Mouse (Mus musculus) midbrain, postnatal 0 days (tissue): ENCODE data around the gene Ccl22. TPM values are rescaled to one million over a fixed set of nuclear protein-coding genes. Genes with fewer than 3 reads are reported as not detected.
A peak's percentile ranks its signal among the peaks of the same experiment; 100 is the strongest.

ENCODE experiments used
- ATAC-seq: fragments of 200-750 bp; cut with Nextera tagmentation; 2 replicates; pipeline ENCODE4 v1.8.0; 2017; ENCODE audit warnings: moderate number of reproducible peaks, mild to moderate bottlenecking, moderate TSS enrichment, moderate library complexity; ENCODE audit not compliant: low FRiP score
- DNase-seq: peaks from one replicate; pipeline ENCODE4 v3.0.0-alpha.2; 2015; ENCODE audit warnings: low spot score
- H3K27ac ChIP-seq: fragments of 300-500 bp; sonication (generic); 2 replicates; pipeline ENCODE4 v1.5.1; 2014; ENCODE audit warnings: low read depth, mild to moderate bottlenecking, low read length, mixed read lengths
- H3K27me3 ChIP-seq: fragments of 300-500 bp; sonication (generic); 2 replicates; pipeline ENCODE4 v1.6.1; 2014; ENCODE audit warnings: low read length, control low read depth, mixed read lengths; ENCODE audit not compliant: insufficient read depth
- H3K36me3 ChIP-seq: fragments of 300-500 bp; sonication (generic); 2 replicates; pipeline ENCODE4 v1.6.1; 2014; ENCODE audit warnings: low read length, control low read depth, mixed read lengths; ENCODE audit not compliant: insufficient read depth
- H3K4me1 ChIP-seq: fragments of 300-500 bp; sonication (generic); 2 replicates; pipeline ENCODE4 v1.6.1; 2014; ENCODE audit warnings: mild to moderate bottlenecking, control low read depth, antibody characterized with exemption, low read length, mixed read lengths; ENCODE audit not compliant: insufficient read depth
- H3K4me2 ChIP-seq: fragments of 300-500 bp; sonication (generic); 2 replicates; pipeline ENCODE4 v1.6.1; 2014; ENCODE audit warnings: low read depth, mild to moderate bottlenecking, low read length, mixed read lengths; ENCODE audit not compliant: poor library complexity, severe bottlenecking
- H3K4me3 ChIP-seq: fragments of 300-500 bp; sonication (generic); 2 replicates; pipeline ENCODE4 v1.5.1; 2014; ENCODE audit warnings: low read depth, mild to moderate bottlenecking, low read length, moderate library complexity
- H3K9ac ChIP-seq: fragments of 300-500 bp; sonication (generic); replicated peaks from 2 replicates; pipeline ENCODE4 v1.6.1; 2014; ENCODE audit warnings: mild to moderate bottlenecking, low read length, moderate library complexity, mixed read lengths; ENCODE audit not compliant: poor library complexity, severe bottlenecking
- H3K9me3 ChIP-seq: fragments of 300-500 bp; sonication (generic); 2 replicates; pipeline ENCODE4 v1.6.1; 2016; ENCODE audit warnings: low read length, control low read depth
- CTCF ChIP-seq: IDR thresholded peaks from 2 replicates; pipeline ENCODE4 v1.5.1; 2016; ENCODE audit warnings: antibody characterized with exemption, mild to moderate bottlenecking
- WGBS: fragments of 180-500 bp; shearing (Covaris S2); extraction: QIAGEN DNeasy Blood & Tissue Kit; methylation state at CpG from one replicate; pipeline ENCODE4 v1.1.7; 2014; 5-methylcytosine and 5-hydroxymethylcytosine counted together
- polyA plus RNA-seq: library from polyadenylated mRNA; unstranded; fragments of >200 nt; fragmentation: Nextera tagmentation; extraction: Ambion mirVana; gene quantifications from 2 replicates; pipeline ENCODE4 v1.2.1, GENCODE M21; 2015
- total RNA-seq: library from RNA; depleted of rRNA; stranded (reverse); fragments of >200 nt; gene quantifications from 2 replicates; pipeline ENCODE4 v1.2.3, GENCODE M21; 2014

Ccl22 gene
- total and polyA plus RNA-seq, 2 experiments from 2014 or later = not detected

- Histone ChIP-seq H3K4me2 (no peak overlapping the region), H3K27ac (no peak overlapping the region; the same call in 1 of the 2 replicates), H3K27me3 (no peaks in the 10 kb centered on the region), H3K9ac (no peak overlapping the region), H3K4me3 (no peak overlapping the region), H3K36me3 (no peaks in the 10 kb centered on the region), H3K4me1 (0 out of 2 replicates have a peak, but pooled peaks cover 2% of the 10 kb centered on the region), H3K9me3 (no peaks in the 10 kb centered on the region)
- WGBS = 75% methylated on average over 9 of the region's 9 CpGs
- DNase-seq (no peak), ATAC-seq (no peak)
- no peak for TF ChIP-seq CTCF
Measured at GRCm38 (mm10) chr8:94706732-94707395, 38.5 kb upstream of the Ccl22 start.

GRCm38 (mm10) chr8:94710336-94710735, 35.1 kb upstream of the Ccl22 start:
- H3K9ac ChIP-seq = no peak overlapping the region
- H3K4me1 ChIP-seq = 0 out of 2 replicates have a peak, but pooled peaks cover 2% of the 10 kb centered on the region
- ATAC-seq = no peak
- 56% methylated on average over 8 of the region's 8 CpGs for WGBS
- no peak for DNase-seq
- no peak overlapping the region for H3K4me2 ChIP-seq
- no peak overlapping the region for H3K27ac ChIP-seq
- H3K9me3 ChIP-seq = no peaks in the 10 kb centered on the region
- no peak for TF ChIP-seq CTCF
- no peak overlapping the region for H3K4me3 ChIP-seq
- H3K36me3 ChIP-seq = no peaks in the 10 kb centered on the region
- no peaks in the 10 kb centered on the region for H3K27me3 ChIP-seq

DNA sequence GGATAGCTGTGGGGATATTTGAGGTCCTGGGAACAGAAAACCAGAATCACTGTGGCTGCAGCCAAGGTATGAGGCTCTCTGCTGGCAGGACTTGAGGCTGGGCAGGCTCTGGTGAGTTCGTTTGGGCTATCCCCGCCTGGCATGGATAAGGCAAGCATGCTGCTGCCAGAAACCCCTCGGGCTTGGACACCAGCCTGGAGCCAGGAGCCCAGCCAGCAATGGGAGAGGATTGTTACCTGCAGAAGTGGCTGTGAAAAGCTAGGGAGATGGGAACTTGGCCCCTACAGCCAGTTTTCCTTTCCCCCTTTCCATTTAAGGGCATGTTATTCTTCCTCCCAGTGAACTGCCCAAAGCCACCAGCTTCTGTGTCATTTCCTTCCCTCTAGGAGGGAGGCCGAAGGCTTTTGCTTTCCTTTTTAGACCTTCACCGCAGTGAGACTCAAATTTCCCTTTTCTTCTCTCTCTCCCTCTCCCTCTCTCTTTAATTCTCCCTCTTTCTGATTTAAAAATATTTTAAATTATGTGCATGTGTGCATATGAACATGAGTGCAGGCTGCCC, 34.2 kb upstream of the Ccl22 start:
- Histone ChIP-seq H3K4me2 (no peak overlapping the region), H3K4me3 (no peak overlapping the region), H3K9me3 (no peaks in the 10 kb centered on the region), H3K4me1 (0 out of 2 replicates have a peak, but pooled peaks cover 2% of the 10 kb centered on the region), H3K27ac (no peak overlapping the region), H3K36me3 (no peaks in the 10 kb centered on the region), H3K9ac (no peak overlapping the region), H3K27me3 (no peaks in the 10 kb centered on the region)
- DNase-seq (peak; percentile 58), ATAC-seq (no peak)
- 58% methylated on average over 5 of the region's 5 CpGs for WGBS
- TF ChIP-seq CTCF = no peak

DNA sequence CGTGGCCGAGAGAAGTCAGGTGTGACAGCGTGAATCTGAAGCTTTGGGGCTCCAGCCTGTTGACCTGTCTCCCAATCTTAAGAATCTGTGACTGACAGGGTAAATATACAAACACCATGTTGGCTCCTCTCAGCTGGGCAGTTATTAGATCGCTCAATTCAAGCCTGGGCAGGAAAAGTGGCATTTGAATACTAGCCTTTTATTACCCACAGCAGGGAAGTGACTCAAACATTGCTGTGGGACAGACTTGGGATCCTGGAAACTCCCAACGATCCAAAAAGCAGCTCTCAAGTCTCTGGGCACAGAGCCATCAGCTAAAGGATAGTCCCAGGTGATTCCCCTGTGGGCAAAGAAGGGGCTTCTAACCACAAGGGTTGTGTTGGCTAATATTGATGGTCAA, 30.8 kb upstream of the Ccl22 start:
- WGBS = 30% methylated on average over 5 of the region's 5 CpGs

DNA sequence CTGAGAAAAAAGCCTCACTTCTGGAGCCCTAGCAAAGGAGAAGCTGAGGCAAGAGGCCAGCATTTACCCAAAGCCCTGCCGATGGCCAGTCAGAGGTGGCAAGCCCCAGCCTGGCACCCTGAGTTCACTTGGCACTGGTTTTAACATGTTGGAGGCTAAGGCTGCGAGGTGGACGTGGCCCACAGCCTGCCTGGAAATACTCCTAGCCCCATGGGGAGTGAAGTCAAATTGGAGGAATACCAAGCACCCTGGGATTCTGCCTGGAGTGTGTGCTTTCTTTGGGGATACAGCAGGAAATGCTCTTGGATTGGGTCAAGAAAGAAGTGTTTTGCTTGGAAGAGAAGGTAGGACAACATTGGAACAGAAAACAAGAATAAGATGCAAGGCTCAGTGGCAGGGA, 29.5 kb upstream of the Ccl22 start:
- Histone ChIP-seq H3K36me3 (no peaks in the 10 kb centered on the region), H3K9me3 (no peaks in the 10 kb centered on the region), H3K9ac (no peak overlapping the region), H3K4me1 (no peaks in the 10 kb centered on the region), H3K27me3 (no peaks in the 10 kb centered on the region), H3K4me3 (no peak overlapping the region), H3K4me2 (no peak overlapping the region), H3K27ac (no peak overlapping the region)
- WGBS = 73% methylated on average over 3 of the region's 3 CpGs
- DNase-seq = no peak
- no peak for TF ChIP-seq CTCF
- no peak for ATAC-seq

More for the DNA sequence above, 30.8 kb upstream of the Ccl22 start:
- DNase-seq (no peak), ATAC-seq (no peak)
- no peaks in the 10 kb centered on the region for H3K9me3 ChIP-seq
- no peak overlapping the region for H3K4me3 ChIP-seq
- no peaks in the 10 kb centered on the region for H3K36me3 ChIP-seq
- no peak overlapping the region for H3K4me2 ChIP-seq
- no peaks in the 10 kb centered on the region for H3K27me3 ChIP-seq
- no peak for TF ChIP-seq CTCF
- no peak overlapping the region for H3K9ac ChIP-seq
- H3K4me1 ChIP-seq = no peaks in the 10 kb centered on the region
- no peak overlapping the region for H3K27ac ChIP-seq

DNA sequence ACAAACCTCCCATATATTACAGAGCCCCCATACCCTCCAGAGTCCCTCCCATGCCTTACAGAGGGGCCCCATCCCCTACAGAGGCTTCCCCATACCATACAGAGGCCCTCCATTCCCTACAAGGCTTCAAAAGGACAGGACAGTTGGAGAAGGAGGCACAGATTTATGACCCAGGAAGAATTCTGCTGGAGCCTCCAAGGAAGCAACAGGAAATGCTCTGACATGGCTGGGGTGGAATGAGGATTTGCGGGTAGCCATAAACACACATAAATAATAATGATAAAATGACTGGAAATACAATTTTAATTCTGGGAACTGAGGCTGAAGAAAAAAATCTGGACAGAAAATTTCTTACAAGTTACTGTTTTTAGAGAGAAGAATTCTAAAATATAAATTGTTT, 28.5 kb upstream of the Ccl22 start:
- Histone ChIP-seq H3K27me3 (no peaks in the 10 kb centered on the region), H3K27ac (no peak overlapping the region), H3K4me1 (no peaks in the 10 kb centered on the region), H3K36me3 (no peaks in the 10 kb centered on the region), H3K4me2 (no peak overlapping the region), H3K9me3 (no peaks in the 10 kb centered on the region), H3K4me3 (no peak overlapping the region), H3K9ac (no peak overlapping the region)
- ATAC-seq (no peak), DNase-seq (no peak)
- TF ChIP-seq CTCF = no peak
- 97% methylated on average over 1 of the region's 1 CpGs for WGBS
